Mouse (Mus musculus) fat pad, adult 2 months (tissue): ENCODE results near the gene Gm20479.

Experiments
- DNase-seq: peaks from one replicate; pipeline ENCODE4 v3.0.0-alpha.2; 2011; ENCODE audit warnings: low read depth, low spot score; ENCODE audit errors: extremely low read depth

Gene Gm20479

GRCm38 (mm10) chr7:27335011-27335720 lies 22.1 kb downstream of the Gm20479 start:
- DNase-seq, result no peak

- no peak for DNase-seq
These were observed 22.8 kb downstream of the Gm20479 start for GRCm38 (mm10) chr7:27334405-27334911.

- no peak for DNase-seq
These were observed 23.8 kb downstream of the Gm20479 start for GRCm38 (mm10) chr7:27333316-27333941.

- DNase-seq, result no peak
These were observed 24.6 kb downstream of the Gm20479 start for GRCm38 (mm10) chr7:27332353-27333199.

GRCm38 (mm10) chr7:27331854-27332253 lies 25.4 kb downstream of the Gm20479 start:
- DNase-seq, result no peak

- no peak for DNase-seq
These were observed 25.7 kb downstream of the Gm20479 start for GRCm38 (mm10) chr7:27331541-27331851.

- peak; percentile 99 for DNase-seq
These were observed 26.3 kb downstream of the Gm20479 start for GRCm38 (mm10) chr7:27330709-27331540.

GRCm38 (mm10) chr7:27329981-27330380 lies 27.2 kb downstream of the Gm20479 start:
- DNase-seq, result no peak

GRCm38 (mm10) chr7:27329326-27329947 lies 27.8 kb downstream of the Gm20479 start:
- DNase-seq, result no peak

- no peak for DNase-seq
These were observed 28.6 kb downstream of the Gm20479 start for GRCm38 (mm10) chr7:27328648-27329047.

- no peak for DNase-seq
These were observed 29.1 kb downstream of the Gm20479 start for GRCm38 (mm10) chr7:27328161-27328560.

- no peak for DNase-seq
These were observed 29.7 kb downstream of the Gm20479 start for GRCm38 (mm10) chr7:27327500-27327899.

GRCm38 (mm10) chr7:27326101-27326880 lies 30.9 kb downstream of the Gm20479 start:
- no peak for DNase-seq

GRCm38 (mm10) chr7:27325697-27326096 lies 31.5 kb downstream of the Gm20479 start:
- no peak for DNase-seq

- DNase-seq, result no peak
These were observed 32.3 kb downstream of the Gm20479 start for GRCm38 (mm10) chr7:27324928-27325327.

- DNase-seq, result no peak
These were observed 33.1 kb downstream of the Gm20479 start for GRCm38 (mm10) chr7:27324161-27324560.

- no peak for DNase-seq
These were observed 34.2 kb downstream of the Gm20479 start for GRCm38 (mm10) chr7:27323001-27323400.

GRCm38 (mm10) chr7:27322291-27322690 lies 34.9 kb downstream of the Gm20479 start:
- DNase-seq, result no peak

- no peak for DNase-seq
These were observed 37.8 kb downstream of the Gm20479 start for GRCm38 (mm10) chr7:27319411-27319810.

GRCm38 (mm10) chr7:27315958-27316357 lies 41.3 kb downstream of the Gm20479 start:
- no peak for DNase-seq
